Mouse (Mus musculus): ENCODE data around the gene Tnfrsf14.

Gene Tnfrsf14

DNA sequence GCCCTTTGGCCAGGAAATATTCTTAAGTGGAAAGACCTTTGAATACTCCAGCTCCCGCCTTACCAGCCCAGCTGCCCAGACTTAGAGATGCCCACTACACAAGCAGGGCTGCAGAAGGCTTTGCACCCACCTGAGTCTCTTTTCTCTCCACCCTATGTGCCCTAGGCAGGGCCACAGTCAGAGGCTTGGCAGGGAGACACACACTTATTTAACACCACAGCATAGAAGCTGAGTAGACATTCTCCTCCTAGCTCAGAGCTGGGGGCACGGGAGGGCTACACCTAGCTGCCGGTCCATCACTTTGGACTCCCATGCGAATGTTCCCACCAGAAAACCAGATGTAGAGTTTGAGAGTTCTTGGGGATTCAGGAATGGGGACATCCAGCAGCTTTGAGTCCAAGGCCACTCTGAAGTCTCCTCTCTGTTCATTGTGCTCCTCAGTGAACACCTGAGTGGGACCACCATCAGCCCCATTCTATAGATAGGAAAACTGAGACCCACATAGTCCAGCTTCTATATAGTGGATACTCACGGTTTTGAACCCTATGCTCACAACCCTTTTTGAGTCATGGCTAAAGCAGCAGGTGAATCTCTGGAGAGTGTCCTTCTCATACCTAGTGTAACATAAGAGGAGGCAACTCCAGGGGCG, 20.7 kb upstream of the Tnfrsf14 start:
- no peak for DNase-seq (ENCODE audit: low read depth, low spot score)

DNA sequence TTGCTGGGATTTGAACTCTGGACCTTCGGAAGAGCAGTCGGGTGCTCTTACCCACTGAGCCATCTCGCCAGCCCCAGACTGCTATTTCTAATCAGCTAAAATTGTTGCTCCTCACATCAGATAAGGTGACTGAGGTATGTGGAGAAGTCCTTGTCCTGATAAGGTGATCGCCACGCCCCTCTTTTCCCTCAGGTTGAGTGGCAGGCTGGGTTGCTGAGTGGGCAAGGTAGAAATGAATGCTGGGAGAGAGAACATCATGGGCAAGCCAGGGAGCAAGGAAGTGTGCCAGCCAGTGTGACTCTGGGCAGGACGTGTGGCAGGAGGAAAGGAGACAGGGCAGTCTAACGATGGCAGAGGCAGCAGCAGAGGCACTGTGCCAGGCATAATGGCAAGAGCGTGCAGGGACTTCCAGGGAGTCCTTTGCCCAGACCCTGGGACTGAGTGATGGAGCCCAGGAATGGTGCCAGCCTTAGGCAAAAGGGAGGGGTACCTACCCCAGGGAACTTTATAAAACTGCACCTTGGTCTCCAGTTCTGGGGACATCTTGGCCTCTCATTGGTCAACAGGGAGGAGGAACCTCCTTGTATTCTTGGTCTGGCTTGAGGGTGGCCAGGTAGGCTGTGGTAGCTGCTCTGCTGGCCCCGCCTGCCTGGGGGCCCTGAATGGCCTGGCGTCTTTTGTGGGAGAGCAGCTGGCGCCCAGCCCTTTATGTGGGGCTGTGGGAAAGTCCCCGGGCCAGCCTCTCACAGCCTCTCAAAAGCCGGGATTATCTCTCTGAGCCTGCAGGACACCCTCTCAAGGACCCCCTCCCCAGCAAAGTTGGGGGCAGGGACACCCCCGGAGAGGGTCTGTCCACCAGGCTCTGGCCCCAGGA, 19.9 kb upstream of the Tnfrsf14 start:
- DNase-seq (ENCODE audit: low read depth, low spot score): no peak

DNA sequence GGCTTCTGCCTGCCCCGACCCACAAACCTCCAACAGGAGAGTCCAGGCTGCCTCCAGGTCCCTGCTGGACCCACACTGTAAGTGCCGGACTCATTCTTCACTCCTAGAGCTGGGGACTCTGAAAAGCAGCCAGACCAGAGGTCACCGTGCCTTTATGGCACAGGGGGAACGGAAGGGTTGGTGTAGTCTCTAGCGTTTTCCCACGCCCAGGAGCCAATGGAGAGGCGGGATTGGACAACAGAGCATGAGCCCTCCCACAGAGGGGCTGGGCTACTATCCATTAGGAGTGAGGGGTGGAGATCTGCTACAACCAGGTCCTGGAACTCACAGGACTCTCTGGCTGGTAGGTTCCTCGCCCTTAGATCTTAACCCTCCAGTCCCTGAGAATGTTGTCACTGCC, 18.0 kb upstream of the Tnfrsf14 start:
- DNase-seq (ENCODE audit: low read depth, low spot score): no peak

DNA sequence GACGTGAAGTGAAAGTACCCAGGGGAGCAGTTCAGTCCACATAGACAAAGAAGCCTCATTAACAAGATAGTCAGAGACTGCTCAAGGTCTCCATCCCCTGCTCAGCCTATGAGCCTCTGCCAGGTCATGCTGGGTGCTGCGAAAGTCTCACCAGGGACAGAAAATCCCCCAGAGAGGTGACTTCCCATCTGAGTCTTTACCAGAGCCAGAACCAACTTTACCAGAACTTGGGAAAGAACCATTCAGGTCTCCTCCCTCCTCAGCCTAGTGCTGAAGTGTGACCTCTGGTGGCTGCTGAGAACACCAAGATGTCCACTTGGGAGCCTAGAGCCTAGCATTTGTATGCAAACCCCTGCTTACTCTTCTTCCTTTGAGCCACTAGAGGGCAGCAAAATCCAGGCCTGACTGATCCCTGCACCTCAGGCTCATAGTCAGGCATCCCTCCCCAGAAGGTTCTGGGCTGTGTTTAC, 15.8 kb upstream of the Tnfrsf14 start:
- DNase-seq (ENCODE audit: low read depth, low spot score): no peak

DNA sequence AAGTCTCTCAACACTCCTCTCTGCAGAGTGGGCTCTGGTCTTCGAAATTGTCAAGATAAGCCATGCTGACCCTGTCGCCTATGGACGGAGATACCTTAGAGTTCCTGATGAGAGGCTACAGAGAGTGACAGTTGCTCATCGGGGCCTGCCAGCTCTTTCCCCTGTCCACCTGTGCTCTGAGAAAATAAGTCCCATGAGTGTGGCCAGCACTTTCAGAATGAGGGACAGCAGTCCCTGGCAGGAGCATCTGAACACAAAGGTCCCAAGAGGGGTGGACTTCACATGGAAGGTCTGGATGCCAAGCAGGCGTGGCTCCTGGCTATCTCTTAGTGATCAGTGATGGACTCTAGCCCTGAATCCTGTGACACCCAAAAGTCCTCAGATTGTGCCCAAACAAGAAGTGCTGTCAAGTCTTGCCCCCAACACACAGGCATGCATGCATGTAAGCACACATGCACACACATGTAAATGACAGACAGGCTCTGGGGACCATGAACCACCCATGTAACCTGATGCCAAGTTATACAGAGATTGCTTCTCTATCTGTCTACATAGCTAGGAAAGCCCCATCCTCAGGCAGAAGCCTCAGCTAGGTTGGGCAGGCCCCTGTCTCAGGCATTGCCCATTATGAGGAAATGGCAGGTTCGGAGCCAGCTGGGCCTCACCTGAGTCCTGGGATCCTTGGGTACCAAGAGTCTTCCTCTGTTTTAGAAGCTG, 15.1 kb upstream of the Tnfrsf14 start:
- DNase-seq (ENCODE audit: low read depth, low spot score): no peak

DNA sequence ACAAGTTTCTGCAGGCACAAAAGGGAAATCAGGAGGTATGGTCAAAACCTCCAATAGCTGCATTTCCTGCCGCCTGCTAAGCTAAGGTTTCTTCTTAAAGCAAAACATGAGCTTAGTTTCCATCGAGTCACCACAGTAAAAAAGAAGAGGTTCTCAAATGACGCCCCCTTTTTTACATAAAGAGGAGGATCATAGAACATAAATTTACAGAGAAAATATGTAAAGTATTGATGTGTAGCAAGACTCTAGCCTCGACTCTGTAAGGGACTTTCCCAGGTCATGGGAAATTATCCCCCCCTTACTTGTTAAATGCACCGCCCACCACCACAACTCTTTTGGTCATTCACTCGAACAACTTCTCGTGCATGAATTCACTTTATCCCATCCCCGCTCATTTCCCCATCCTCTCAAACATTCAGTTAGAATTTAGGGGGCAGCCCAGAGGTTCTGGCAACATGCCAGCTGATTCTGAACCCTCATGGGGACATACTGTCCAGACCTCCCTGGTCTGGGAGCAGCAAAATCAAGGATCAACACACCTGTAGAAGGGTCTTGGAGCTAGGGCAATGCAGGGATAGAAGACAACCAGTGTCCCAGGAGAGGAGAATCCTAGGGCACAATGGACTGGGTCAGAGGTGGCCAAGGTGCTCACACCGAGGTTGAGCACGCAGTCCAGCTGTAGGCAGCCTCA, 14.4 kb upstream of the Tnfrsf14 start:
- no peak for DNase-seq (ENCODE audit: low read depth, low spot score)

DNA sequence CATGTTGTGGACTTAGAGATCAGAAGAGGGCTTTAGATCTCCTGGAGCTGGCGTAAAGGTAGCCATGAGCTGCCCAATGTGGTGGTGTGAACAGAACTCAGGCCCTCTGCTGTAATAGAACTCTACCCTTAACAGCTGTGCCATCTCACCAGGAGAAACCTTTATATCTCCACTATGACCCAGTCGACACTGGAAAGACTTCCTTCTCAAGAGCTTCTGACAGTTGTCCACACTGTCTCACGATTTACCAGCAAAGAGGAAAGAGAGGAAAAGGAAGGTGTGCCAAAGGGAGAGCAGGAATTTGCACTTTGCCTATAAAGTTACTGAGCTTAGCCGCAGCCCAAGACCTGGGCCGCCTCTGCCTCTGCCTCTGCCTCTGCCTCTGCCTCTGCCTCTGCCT, 13.5 kb upstream of the Tnfrsf14 start:
- DNase-seq (ENCODE audit: low read depth, low spot score): no peak

DNA sequence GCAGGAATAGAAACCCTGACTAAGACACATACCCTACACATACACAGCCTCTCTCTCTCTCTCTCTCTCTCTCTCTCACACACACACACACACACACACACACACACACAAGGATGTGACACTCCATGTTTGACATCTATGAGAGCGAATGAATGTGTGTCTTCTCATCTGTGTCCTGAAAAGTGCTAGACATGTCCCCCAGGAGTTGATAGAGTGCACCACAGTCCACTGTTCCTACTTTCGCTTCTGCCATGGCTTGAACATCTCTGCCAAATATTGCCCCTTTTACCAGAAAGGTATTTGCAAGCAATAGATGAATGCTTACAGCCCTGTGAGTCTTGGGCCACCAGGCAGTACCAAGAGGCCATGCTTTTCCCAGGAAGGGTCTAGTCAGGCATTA, 11.8 kb upstream of the Tnfrsf14 start:
- no peak for DNase-seq (ENCODE audit: low read depth, low spot score)

DNA sequence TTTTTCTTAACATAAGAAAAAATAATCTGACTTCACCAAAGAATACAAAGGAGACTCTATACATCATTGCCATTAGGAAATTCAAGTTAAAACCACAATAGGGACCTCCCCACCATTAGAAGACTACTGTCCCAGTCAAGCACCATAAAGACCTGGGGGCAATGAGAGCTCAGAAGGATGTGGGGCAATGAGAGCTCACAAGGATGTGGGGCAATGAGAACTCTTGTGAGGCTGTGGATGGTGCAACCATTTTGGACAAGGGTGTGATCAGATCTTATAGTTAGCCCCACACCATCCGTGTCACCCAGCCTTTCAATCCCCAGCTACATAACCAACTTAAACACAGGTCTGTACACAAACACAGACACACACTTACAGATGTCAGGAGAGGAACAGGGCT, 9.4 kb upstream of the Tnfrsf14 start:
- no peak for DNase-seq (ENCODE audit: low read depth, low spot score)

DNA sequence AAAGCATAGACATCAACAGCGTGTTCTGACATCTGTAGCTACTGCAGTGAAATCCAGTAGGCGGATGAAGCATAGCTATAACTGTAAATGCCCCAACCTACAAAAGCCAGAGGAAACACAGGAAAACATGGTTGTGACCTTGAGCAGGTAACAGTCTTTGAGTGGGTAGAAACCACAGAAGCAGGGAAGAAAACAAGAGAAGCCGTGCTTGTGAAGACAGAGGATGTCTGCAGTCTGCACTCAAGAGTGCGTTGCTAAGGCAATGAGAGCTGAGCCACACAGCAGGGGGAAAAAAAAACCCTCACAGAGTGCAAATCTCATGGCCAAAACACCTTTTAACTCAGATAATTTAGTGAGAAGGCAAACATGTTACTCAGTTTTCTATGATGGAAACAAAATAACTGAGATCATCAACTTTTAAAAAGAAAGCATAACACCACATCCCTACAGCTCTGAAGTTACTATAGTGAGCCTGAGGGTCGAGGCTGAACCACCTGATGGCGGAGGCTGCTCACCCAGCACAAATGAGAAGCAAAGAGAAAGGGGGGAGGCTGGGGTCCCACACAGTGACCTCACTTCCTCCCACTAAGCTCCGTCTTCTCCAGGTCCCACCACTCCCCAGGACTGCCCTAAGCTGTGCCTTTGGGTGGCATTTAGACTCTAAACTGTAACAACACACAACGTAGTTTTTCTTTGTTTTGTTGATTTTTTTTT, 8.3 kb upstream of the Tnfrsf14 start:
- DNase-seq (ENCODE audit: low read depth, low spot score): no peak

DNA sequence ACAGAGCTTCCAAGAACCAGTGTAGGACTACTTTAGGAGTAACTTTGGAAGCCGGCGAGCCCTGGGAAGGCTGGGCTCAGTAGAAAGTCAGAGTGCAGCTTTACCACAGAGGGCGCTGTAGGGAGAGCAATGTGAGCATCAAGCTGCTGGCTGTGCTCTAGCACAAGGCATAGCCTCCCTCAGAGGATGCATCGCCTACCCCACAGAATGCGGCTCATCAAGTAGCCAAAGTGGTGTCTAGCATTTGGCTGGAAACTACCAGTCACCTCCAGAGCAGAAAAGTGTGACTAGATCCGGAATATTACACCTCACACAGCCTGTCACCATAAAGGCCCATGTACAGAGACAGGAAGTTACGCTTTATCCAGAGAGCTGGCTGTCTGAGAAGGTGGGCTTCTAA, 7.4 kb upstream of the Tnfrsf14 start:
- no peak for DNase-seq (ENCODE audit: low read depth, low spot score)

DNA sequence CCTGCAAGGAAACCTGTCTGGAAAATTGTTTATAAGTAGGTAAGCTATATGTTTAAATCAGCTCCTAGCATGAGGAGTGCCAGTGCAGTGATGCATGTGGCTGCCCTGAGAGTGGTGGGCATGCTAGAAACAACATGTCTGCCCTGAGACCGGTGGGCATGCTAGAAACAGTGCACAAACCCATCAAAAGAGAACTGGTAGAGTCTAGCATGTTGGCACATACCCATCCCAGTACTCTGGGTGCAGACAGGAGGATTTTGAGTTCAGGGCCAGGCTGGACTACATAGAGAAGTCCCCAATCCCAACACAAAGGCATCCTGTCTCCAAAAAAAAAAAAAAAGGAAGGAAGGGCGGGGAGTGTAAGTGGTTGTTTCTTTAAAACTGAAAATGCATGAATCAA, 6.4 kb upstream of the Tnfrsf14 start:
- DNase-seq (ENCODE audit: low read depth, low spot score): no peak

DNA sequence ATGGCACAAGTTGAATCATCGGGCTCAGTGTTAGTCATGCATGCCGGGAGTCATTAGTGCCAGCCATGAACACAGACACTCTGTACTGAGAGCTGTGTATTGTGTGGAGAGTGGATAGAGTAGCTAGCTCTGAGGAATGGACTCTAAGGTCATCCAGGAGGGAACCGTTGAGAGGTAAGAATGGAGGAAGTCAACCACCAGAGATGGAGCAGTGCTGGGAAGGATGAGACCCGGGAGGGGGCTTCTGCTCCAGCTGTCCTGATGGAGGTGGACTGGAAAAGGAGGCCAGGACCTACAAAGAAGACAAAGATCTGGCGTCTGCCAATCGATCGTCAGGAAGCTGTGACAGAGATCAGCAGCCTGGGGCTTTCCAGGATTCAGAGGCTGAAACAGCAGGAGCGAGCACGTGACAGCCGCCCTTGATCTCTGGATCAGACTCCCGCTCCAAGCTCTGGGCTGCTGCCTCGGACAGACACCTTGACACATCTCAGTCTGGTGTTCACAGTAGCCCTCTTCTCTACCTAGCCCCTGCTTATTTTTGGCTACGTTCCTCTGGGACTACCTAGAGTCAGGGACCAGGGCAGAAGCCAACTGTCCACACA, 5.0 kb upstream of the Tnfrsf14 start:
- no peak for DNase-seq (ENCODE audit: low read depth, low spot score)

DNA sequence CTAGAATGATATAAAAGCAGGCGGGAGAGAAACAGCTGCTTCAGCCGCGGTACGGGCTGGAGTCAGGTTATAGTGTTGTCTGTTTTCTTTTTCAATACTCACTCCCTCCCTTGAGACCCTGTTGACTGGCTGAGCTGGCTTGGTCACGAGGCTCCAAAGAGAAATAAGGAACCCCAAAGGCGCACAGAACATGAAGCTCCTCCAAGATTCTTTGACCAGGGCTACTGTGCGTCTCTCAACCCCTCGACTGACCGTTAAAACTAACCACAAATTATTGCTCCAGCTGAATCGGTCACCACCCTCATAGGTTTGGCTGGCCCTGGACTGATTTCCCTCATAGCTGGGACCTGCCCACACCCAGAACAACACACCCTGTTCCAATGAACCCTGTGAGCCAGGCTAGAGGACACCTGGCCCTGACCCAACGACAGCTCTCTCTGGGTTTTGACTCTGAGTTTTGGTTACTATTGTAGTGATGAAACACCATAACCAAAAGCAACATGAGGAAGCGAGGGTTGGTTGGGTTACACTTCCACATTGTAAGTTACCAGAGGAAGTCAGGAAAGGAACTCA, 811 bp upstream of the Tnfrsf14 start:
- DNase-seq (ENCODE audit: low read depth, low spot score): no peak

DNA sequence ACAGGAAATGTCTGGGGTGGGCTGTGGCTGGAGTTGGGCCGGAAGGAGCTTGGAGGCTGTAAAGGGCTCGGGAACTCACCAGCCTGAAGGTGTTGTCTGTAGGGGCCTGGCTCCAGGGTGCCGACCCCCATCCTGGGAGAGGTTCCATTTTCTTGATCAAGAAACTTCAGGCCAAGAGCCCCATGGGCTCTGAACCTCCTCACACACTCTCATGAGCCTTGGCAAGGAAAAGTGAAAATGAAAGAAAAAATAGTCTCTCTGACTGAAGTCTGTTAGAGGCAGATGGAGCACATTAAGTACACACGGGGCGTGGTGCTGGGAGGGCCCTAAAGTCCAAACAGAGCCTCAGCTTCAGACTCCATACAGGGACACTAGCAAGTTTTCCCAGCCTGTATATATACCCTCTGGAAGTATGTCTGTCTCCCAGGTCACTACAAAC, 445 bp downstream of the Tnfrsf14 start:
- DNase-seq (ENCODE audit: low read depth, low spot score): no peak

DNA sequence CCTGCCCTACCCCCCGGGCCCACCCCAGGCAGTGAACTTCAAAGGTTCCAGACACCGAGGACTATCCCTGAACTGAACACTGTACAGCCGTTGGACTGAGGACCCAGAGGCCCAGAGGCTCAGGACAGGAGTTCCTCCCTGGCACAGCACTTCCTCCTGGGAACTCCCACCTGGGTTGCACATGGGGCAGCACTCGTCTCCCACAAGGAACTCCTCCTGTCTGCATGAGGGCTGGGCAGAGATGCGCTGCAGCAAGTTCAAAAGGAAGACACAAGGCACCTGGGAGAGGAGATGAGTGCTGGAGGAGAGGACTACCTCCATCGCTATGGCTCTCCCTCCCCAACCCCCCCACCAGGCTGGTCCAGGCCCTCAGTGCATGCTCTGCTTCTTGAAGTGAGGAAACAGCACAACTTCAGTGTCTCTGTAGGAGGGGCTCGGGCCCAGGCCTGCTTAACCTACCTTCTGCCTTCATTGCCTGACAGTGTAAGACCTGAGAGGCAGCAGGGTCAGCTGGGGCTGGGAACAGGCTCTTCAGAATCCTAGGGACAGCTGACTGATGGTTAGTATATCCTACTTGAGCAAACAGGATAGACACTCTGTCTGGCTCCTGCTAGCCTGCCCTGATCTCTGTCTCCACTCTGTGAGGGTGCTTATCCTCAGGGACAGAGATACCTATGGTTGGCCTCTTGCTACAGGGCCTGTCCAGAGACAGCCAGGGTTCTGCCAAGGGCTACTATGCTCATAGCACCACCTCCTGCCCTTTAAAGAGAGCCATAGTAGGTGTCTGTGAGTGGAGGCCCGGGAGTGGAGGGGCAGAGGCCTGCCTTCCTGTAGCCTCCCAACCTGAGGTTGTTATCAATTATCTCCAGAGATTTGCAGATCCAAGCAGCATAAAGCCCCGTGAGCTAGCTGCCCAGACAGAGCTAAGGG, 1.1 kb downstream of the Tnfrsf14 start:
- no peak for DNase-seq (ENCODE audit: low read depth, low spot score)

DNA sequence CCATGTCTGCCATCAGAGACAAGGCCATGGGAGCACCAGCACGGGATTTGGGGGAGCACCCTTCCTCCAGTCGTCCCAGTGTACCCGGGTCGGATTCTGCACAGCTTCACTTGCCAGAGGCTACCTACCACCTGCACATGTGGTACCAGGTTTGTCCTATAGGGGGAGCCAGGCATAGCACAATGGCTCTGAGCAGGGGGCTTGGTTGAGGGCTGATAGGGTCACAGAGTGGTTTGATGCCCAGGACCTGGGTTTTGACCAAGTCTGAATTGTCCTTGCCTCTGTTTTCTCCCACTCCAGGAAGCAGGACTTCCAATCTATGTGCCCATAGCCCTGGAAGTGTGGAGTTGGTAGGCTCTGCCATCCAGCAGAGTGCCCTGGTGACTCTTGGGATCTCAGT, 3.0 kb downstream of the Tnfrsf14 start:
- no peak for DNase-seq (ENCODE audit: low read depth, low spot score)

DNA sequence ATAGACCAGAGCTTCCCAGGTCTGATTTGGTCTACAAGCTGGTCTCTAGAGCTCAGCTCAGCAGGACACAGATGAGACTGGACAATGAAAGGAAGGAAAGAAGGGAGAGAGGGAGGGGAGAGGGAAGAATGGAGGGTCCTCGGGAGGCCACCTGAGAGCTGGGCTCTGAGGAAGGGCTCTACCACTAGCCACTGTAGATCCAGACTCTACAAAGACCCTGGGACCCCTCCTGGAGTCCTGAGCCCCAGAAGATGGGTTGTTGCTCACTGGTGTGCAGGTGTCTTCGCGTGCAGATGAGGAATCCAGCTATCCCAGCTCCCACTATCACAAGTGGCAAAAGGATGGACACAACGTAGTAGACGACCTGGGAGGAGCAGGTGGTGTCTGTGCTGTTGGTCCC, 5.4 kb downstream of the Tnfrsf14 start:
- no peak for DNase-seq (ENCODE audit: low read depth, low spot score)

DNA sequence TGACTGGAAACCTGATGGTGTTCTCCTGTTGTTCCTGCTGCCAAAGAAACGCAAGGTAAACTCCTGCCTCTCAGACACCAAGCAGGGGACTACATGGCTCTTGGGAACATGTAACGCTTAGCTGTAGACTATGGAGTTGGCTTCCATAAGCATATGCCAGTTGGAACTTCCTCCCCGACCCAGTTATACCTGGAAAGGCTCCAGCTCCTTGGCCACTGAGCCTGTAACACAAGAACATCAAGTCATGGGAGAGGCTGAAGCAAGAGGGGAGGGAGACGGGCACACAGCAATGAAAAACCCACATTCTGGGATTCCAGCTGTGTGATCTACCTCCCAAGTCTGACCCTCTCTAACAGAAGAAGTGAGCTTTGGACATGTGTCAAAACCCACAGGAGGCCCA, 6.1 kb downstream of the Tnfrsf14 start:
- DNase-seq (ENCODE audit: low read depth, low spot score): no peak
